Mouse (Mus musculus) layer of hippocampus, postnatal 36 days (tissue): ENCODE results near the gene Cyb5r4. TPM values are rescaled to one million over a fixed set of nuclear protein-coding genes. Genes with fewer than 3 reads are reported as not detected.
"Not testable (repeated sequence)": the region's sequence is repeated elsewhere in the genome, so short reads cannot be mapped to it uniquely, and the experiment has no call there.

ENCODE experiments used
- DNase-seq, 2 experiments: peaks; one replicate each; pipeline ENCODE4 v3.0.0; 2022
- total RNA-seq, 2 experiments: library from RNA; stranded (reverse); gene quantifications; 2 replicates each; pipeline ENCODE4 v1.2.3; 2021

Gene Cyb5r4
- total RNA-seq, 2 experiments from 2014 or later, result 39.2 to 45.6 TPM

- DNase-seq, result peak in 1 of 2 experiments; percentile 47
These were observed 5.7 kb downstream of the Cyb5r4 start for GRCm38 (mm10) chr9:87027423-87028084.

- no peak for DNase-seq
These were observed 10.4 kb downstream of the Cyb5r4 start for GRCm38 (mm10) chr9:87032196-87032595.

GRCm38 (mm10) chr9:87034831-87035580, 13.2 kb downstream of the Cyb5r4 start:
- no peak for DNase-seq

- DNase-seq, result no peak
These were observed 27.6 kb downstream of the Cyb5r4 start for GRCm38 (mm10) chr9:87049425-87049824.

- no peak for DNase-seq
These were observed 33.9 kb downstream of the Cyb5r4 start for GRCm38 (mm10) chr9:87055547-87056235.

- no peak for DNase-seq
These were observed 40.5 kb downstream of the Cyb5r4 start for GRCm38 (mm10) chr9:87062337-87062736.

GRCm38 (mm10) chr9:87068160-87068559, 46.3 kb downstream of the Cyb5r4 start:
- no peak for DNase-seq

- not testable (repeated sequence) for DNase-seq
These were observed 49.8 kb downstream of the Cyb5r4 start for GRCm38 (mm10) chr9:87071566-87071965.

- DNase-seq, result no peak
These were observed 56.1 kb downstream of the Cyb5r4 start for GRCm38 (mm10) chr9:87077919-87078318.

GRCm38 (mm10) chr9:87079511-87079910, 57.7 kb downstream of the Cyb5r4 start:
- DNase-seq, result no peak

GRCm38 (mm10) chr9:87086991-87087390, 65.2 kb downstream of the Cyb5r4 start:
- DNase-seq, result no peak

- no peak for DNase-seq
These were observed 76.2 kb downstream of the Cyb5r4 start for GRCm38 (mm10) chr9:87097989-87098388.

GRCm38 (mm10) chr9:87115019-87115418, 93.2 kb downstream of the Cyb5r4 start:
- no peak for DNase-seq

GRCm38 (mm10) chr9:87115456-87115931, 93.7 kb downstream of the Cyb5r4 start:
- DNase-seq, result no peak

- no peak for DNase-seq
These were observed 94.2 kb downstream of the Cyb5r4 start for GRCm38 (mm10) chr9:87115978-87116377.

- DNase-seq, result no peak
These were observed 97.2 kb downstream of the Cyb5r4 start for GRCm38 (mm10) chr9:87118996-87119395.

- DNase-seq, result no peak
These were observed 100.2 kb downstream of the Cyb5r4 start for GRCm38 (mm10) chr9:87121956-87122493.

GRCm38 (mm10) chr9:87127046-87127445, 105.2 kb downstream of the Cyb5r4 start:
- DNase-seq, result not testable (repeated sequence)
